Mouse (Mus musculus) bone marrow macrophage, adult 2 months (primary cell): ENCODE data around the gene Hbb-bh2. TPM values are rescaled to one million over a fixed set of nuclear protein-coding genes. Genes with fewer than 3 reads are reported as not detected.

ENCODE experiments used
- H3K27ac ChIP-seq: 2 replicates; pipeline ENCODE4 v1.5.1; 2012; ENCODE audit warnings: low read depth, low read length; ENCODE audit not compliant: insufficient read depth
- H3K4me1 ChIP-seq: 2 replicates; pipeline ENCODE4 v1.6.1; 2012; ENCODE audit warnings: low read length; ENCODE audit not compliant: control insufficient read depth, insufficient read depth
- H3K4me3 ChIP-seq: 2 replicates; pipeline ENCODE4 v1.5.1; 2012; ENCODE audit warnings: mild to moderate bottlenecking, low read length, moderate library complexity; ENCODE audit not compliant: insufficient read depth
- CTCF ChIP-seq: IDR thresholded peaks from 2 replicates; pipeline ENCODE4 v1.5.1; 2012; ENCODE audit warnings: low read depth, mild to moderate bottlenecking, low read length, moderate library complexity
- POLR2A ChIP-seq: IDR thresholded peaks from 2 replicates; pipeline ENCODE4 v1.6.1; 2012; ENCODE audit warnings: mild to moderate bottlenecking, low read depth, low read length, borderline replicate concordance
- polyA plus RNA-seq: library from polyadenylated mRNA; stranded (reverse); fragments of >200 nt; gene quantifications from 2 replicates; pipeline ENCODE4 v1.2.4, GENCODE M21; 2012; ENCODE audit not compliant: missing spikeins, insufficient read depth, insufficient read length

Hbb-bh2 gene
- polyA plus RNA-seq, 1 experiment, result not detected

GRCm38 (mm10) chr7:103792669-103793388, 47.5 kb downstream of the Hbb-bh2 start:
- H3K27ac ChIP-seq, result no peak overlapping the region
- H3K4me1 ChIP-seq, result no peaks in the 10 kb centered on the region
- TF ChIP-seq POLR2A, result no peak
- 0 out of 2 replicates have a peak, but pooled peaks have one; percentile 12 for TF ChIP-seq CTCF
- H3K4me3 ChIP-seq, result no peak overlapping the region

DNA sequence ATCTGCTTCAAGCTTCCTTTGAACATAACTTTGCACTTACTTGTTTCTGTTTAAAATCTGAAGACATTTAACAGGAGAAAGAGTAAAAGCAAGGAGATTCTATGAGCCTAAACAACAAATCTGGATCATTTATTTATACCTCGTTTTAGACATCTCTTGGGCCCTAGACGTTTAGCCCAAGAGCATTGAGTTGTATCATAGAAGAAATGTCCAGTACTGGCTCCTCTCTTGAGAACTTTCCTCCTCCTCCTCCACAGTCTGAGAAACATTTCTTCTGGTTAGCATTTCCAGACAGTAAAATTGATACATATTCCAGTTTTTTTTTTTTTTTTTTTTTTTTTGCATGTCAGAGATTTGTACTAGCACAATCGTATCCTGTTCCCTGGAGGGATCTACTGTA, 48.6 kb downstream of the Hbb-bh2 start, which contains the start of gene Olfr67:
Gene Olfr67, minus strand, starts transcription at position 101 of the 400 bp plus-strand sequence.
- H3K4me3 ChIP-seq, result no peak within 1 kb of the TSS
- H3K27ac ChIP-seq, result no peak within 1 kb of the TSS
- no peaks in the 10 kb centered on the region for H3K4me1 ChIP-seq
- TF ChIP-seq POLR2A, result no peak
- no peak for TF ChIP-seq CTCF

Other genes starting within 250 kb of the Hbb-bh2 start
- not detected in 2 replicates for gene Olfr619, start 239.9 kb downstream of the Hbb-bh2 start, polyA plus RNA-seq
- gene Olfr620, start 228.0 kb downstream of the Hbb-bh2 start, polyA plus RNA-seq, result 0.19 and 0.27 TPM in 2 replicates
- not detected in 2 replicates for gene Olfr622, start 197.8 kb downstream of the Hbb-bh2 start, polyA plus RNA-seq
- gene Olfr623, start 176.8 kb downstream of the Hbb-bh2 start, polyA plus RNA-seq, result not detected in 2 replicates
- not detected in 2 replicates for gene Olfr624, start 169.3 kb downstream of the Hbb-bh2 start, polyA plus RNA-seq
- gene Olfr625-ps1, start 157.8 kb downstream of the Hbb-bh2 start, polyA plus RNA-seq, result not detected in 2 replicates
- gene Olfr243, start 125.8 kb downstream of the Hbb-bh2 start, polyA plus RNA-seq, result not detected in 2 replicates
- gene Olfr628, start 110.1 kb downstream of the Hbb-bh2 start, polyA plus RNA-seq, result not detected in 2 replicates
- gene Olfr629, start 95.6 kb downstream of the Hbb-bh2 start, polyA plus RNA-seq, result not detected in 2 replicates
- not detected in 2 replicates for gene Olfr630, start 83.2 kb downstream of the Hbb-bh2 start, polyA plus RNA-seq
- gene Olfr69, start 68.9 kb downstream of the Hbb-bh2 start, polyA plus RNA-seq, result not detected in 2 replicates
- gene Olfr68, start 60.8 kb downstream of the Hbb-bh2 start, polyA plus RNA-seq, result not detected in 2 replicates
- not detected in 2 replicates for gene Olfr67, start 48.7 kb downstream of the Hbb-bh2 start, polyA plus RNA-seq
- gene Hbb-bt, start 26.5 kb downstream of the Hbb-bh2 start, polyA plus RNA-seq, result not detected in 2 replicates
- gene Hbb-bs, start 12.4 kb downstream of the Hbb-bh2 start, polyA plus RNA-seq, result not detected in 2 replicates
- gene Hbb-bh1, start 2.6 kb upstream of the Hbb-bh2 start, polyA plus RNA-seq, result not detected in 2 replicates
- gene Hbb-y, start 12.7 kb upstream of the Hbb-bh2 start, polyA plus RNA-seq, result not detected in 2 replicates
- gene Olfr66, start 45.7 kb upstream of the Hbb-bh2 start, polyA plus RNA-seq, result not detected in 2 replicates
- not detected in 2 replicates for gene Olfr64, start 54.0 kb upstream of the Hbb-bh2 start, polyA plus RNA-seq
- gene Olfr65, start 63.0 kb upstream of the Hbb-bh2 start, polyA plus RNA-seq, result not detected in 2 replicates
- not detected in 2 replicates for gene Olfr631, start 88.3 kb upstream of the Hbb-bh2 start, polyA plus RNA-seq
- gene Olfr632, start 93.8 kb upstream of the Hbb-bh2 start, polyA plus RNA-seq, result not detected in 2 replicates
- not detected in 2 replicates for gene Olfr633, start 103.9 kb upstream of the Hbb-bh2 start, polyA plus RNA-seq
- 0.13 TPM in 1 of 2 replicates, not detected in the other for gene Olfr635, start 130.6 kb upstream of the Hbb-bh2 start, polyA plus RNA-seq
- not detected in 2 replicates for gene Olfr638, start 158.2 kb upstream of the Hbb-bh2 start, polyA plus RNA-seq
- gene Olfr639, start 176.8 kb upstream of the Hbb-bh2 start, polyA plus RNA-seq, result 0.12 TPM in 1 of 2 replicates, not detected in the other
- gene Olfr640, start 185.1 kb upstream of the Hbb-bh2 start, polyA plus RNA-seq, result not detected in 2 replicates
- not detected in 2 replicates for gene Olfr641, start 194.9 kb upstream of the Hbb-bh2 start, polyA plus RNA-seq
- gene Olfr642, start 212.1 kb upstream of the Hbb-bh2 start, polyA plus RNA-seq, result 0.17 TPM in 1 of 2 replicates, not detected in the other
- gene 4930516K23Rik, start 220.9 kb upstream of the Hbb-bh2 start, polyA plus RNA-seq, result not detected in 2 replicates
- gene Olfr644, start 231.3 kb upstream of the Hbb-bh2 start, polyA plus RNA-seq, result not detected in 2 replicates
- gene Olfr645, start 244.9 kb upstream of the Hbb-bh2 start, polyA plus RNA-seq, result not detected in 2 replicates